Mouse (Mus musculus) thymus, adult 2 months (tissue): Measurements from ENCODE around the gene Trpm6. TPM values are rescaled to one million over a fixed set of nuclear protein-coding genes. Genes with fewer than 3 reads are reported as not detected.

Experiments used
- DNase-seq: peaks from one replicate; pipeline ENCODE4 v3.0.0; 2021
- H3K27ac ChIP-seq: fragments of 200-500 bp; 2 replicates; pipeline ENCODE4 v1.5.1; 2012; ENCODE audit warnings: low read length, control low read depth; ENCODE audit not compliant: control insufficient read depth, insufficient read depth
- H3K27me3 ChIP-seq: fragments of 200-500 bp; 2 replicates; pipeline ENCODE4 v1.6.1; 2012; ENCODE audit warnings: mild to moderate bottlenecking, low read length, moderate library complexity, mixed read lengths; ENCODE audit not compliant: control insufficient read depth, insufficient read depth
- H3K36me3 ChIP-seq: fragments of 200-500 bp; 2 replicates; pipeline ENCODE4 v1.6.1; 2012; ENCODE audit warnings: mild to moderate bottlenecking, low read length, moderate library complexity; ENCODE audit not compliant: control insufficient read depth, insufficient read depth
- H3K4me1 ChIP-seq: fragments of 200-500 bp; replicated peaks from 2 replicates; pipeline ENCODE4 v1.6.1; 2012; ENCODE audit warnings: low read length; ENCODE audit not compliant: control insufficient read depth, insufficient read depth
- H3K4me3 ChIP-seq: fragments of 200-500 bp; 2 replicates; pipeline ENCODE4 v1.5.1; 2012; ENCODE audit warnings: mild to moderate bottlenecking, low read length, control low read depth, moderate library complexity; ENCODE audit not compliant: control insufficient read depth, insufficient read depth
- CTCF ChIP-seq: fragments of 200-500 bp; IDR thresholded peaks from 2 replicates; pipeline ENCODE4 v1.5.1; 2012; ENCODE audit warnings: mild to moderate bottlenecking, control low read depth, low read length, moderate library complexity, borderline replicate concordance; ENCODE audit not compliant: control insufficient read depth, poor library complexity, insufficient read depth; ENCODE audit errors: extremely low read depth
- POLR2A ChIP-seq: fragments of 200-500 bp; IDR thresholded peaks from 2 replicates; pipeline ENCODE4 v1.6.1; 2012; ENCODE audit warnings: mild to moderate bottlenecking, low read length, control low read depth, moderate library complexity; ENCODE audit not compliant: control insufficient read depth, poor library complexity, insufficient read depth; ENCODE audit errors: extremely low read depth
- WGBS: fragments of 180-500 bp; shearing (Covaris S2); methylation state at CpG from one replicate; pipeline ENCODE4 v1.1.7; 2018; 5-methylcytosine and 5-hydroxymethylcytosine counted together
- polyA plus RNA-seq: library from polyadenylated mRNA; depleted of rRNA; stranded (reverse); fragments of >200 nt; gene quantifications from 2 replicates; pipeline ENCODE4 v1.2.3, GENCODE M21; 2012; rRNA removed

Gene Trpm6
- polyA plus RNA-seq, 1 experiment: 0.07 TPM

GRCm38 (mm10) chr19:18911755-18912340, 162.1 kb downstream of the Trpm6 start:
- H3K4me3 ChIP-seq: no peak overlapping the region
- TF ChIP-seq POLR2A (no peak), CTCF (no peak)
- no peaks in the 10 kb centered on the region for H3K27me3 ChIP-seq
- no peak for DNase-seq
- no peak overlapping the region for H3K27ac ChIP-seq
- H3K36me3 ChIP-seq: no peaks in the 10 kb centered on the region
- no peaks in the 10 kb centered on the region for H3K4me1 ChIP-seq

- no peak overlapping the region for H3K27ac ChIP-seq
- no peak overlapping the region for H3K4me3 ChIP-seq
- DNase-seq: no peak
- no peaks in the 10 kb centered on the region for H3K4me1 ChIP-seq
- H3K27me3 ChIP-seq: no peaks in the 10 kb centered on the region
- H3K36me3 ChIP-seq: no peaks in the 10 kb centered on the region
- TF ChIP-seq CTCF (no peak), POLR2A (no peak)
- 85% methylated on average over 6 of the region's 6 CpGs for whole genome bisulfite sequencing
These were observed 191.6 kb downstream of the Trpm6 start for GRCm38 (mm10) chr19:18941391-18941790.

Other genes starting within 250 kb of the Trpm6 start
- 59.9 and 64.2 TPM in 2 replicates for gene Ostf1, start 118.2 kb upstream of the Trpm6 start, polyA plus RNA-seq
- 5.1 and 5.2 TPM in 2 replicates for gene Nmrk1, start 118.0 kb upstream of the Trpm6 start, polyA plus RNA-seq
- 6.6 and 11.7 TPM in 2 replicates for gene Carnmt1, start 79.2 kb upstream of the Trpm6 start, polyA plus RNA-seq
- 20.1 and 25.7 TPM in 2 replicates for gene D030056L22Rik, start 36.8 kb upstream of the Trpm6 start, polyA plus RNA-seq